Mouse (Mus musculus): Measurements from ENCODE around the gene Rbm6.

Rbm6 gene

GRCm38 (mm10) chr9:107873137-107873536, at the start of gene Rbm6:
Gene Rbm6 (minus strand): TSS chr9:107873237.
- DNase-seq (ENCODE audit: low spot score): no peak

- no peak for DNase-seq (ENCODE audit: low spot score)
Measured at GRCm38 (mm10) chr9:107919441-107919840, 46.4 kb upstream of the Rbm6 start.

- DNase-seq (ENCODE audit: low spot score): no peak
Measured at GRCm38 (mm10) chr9:107918884-107919283, 45.8 kb upstream of the Rbm6 start.

- no peak for DNase-seq (ENCODE audit: low spot score)
Measured at GRCm38 (mm10) chr9:107917895-107918608, 45.0 kb upstream of the Rbm6 start.

- no peak for DNase-seq (ENCODE audit: low spot score)
Measured at GRCm38 (mm10) chr9:107914764-107915420, 41.9 kb upstream of the Rbm6 start.

- DNase-seq (ENCODE audit: low spot score): peak; percentile 86
Measured at GRCm38 (mm10) chr9:107910025-107910769, 37.2 kb upstream of the Rbm6 start.

GRCm38 (mm10) chr9:107908410-107909158, 35.5 kb upstream of the Rbm6 start:
- peak; percentile 76 for DNase-seq (ENCODE audit: low spot score)

- DNase-seq (ENCODE audit: low spot score): peak; percentile 27
Measured at GRCm38 (mm10) chr9:107907801-107908120, 34.7 kb upstream of the Rbm6 start.

GRCm38 (mm10) chr9:107906967-107907800, 34.1 kb upstream of the Rbm6 start:
- no peak for DNase-seq (ENCODE audit: low spot score)

GRCm38 (mm10) chr9:107906252-107906966, 33.4 kb upstream of the Rbm6 start, which contains the start of gene Mst1r:
Gene Mst1r (plus strand): TSS chr9:107906873.
- DNase-seq (ENCODE audit: low spot score): peak; percentile 90

GRCm38 (mm10) chr9:107904726-107905125, 31.7 kb upstream of the Rbm6 start:
- DNase-seq (ENCODE audit: low spot score): peak; percentile 88

GRCm38 (mm10) chr9:107901627-107901914, 28.5 kb upstream of the Rbm6 start:
- no peak for DNase-seq (ENCODE audit: low spot score)

GRCm38 (mm10) chr9:107900840-107901626, 28.0 kb upstream of the Rbm6 start:
- DNase-seq (ENCODE audit: low spot score): peak; percentile 66

- DNase-seq (ENCODE audit: low spot score): no peak
Measured at GRCm38 (mm10) chr9:107899855-107900254, 26.8 kb upstream of the Rbm6 start.

GRCm38 (mm10) chr9:107898563-107898962, 25.5 kb upstream of the Rbm6 start:
- no peak for DNase-seq (ENCODE audit: low spot score)

- no peak for DNase-seq (ENCODE audit: low spot score)
Measured at GRCm38 (mm10) chr9:107891023-107891422, 18.0 kb upstream of the Rbm6 start.

GRCm38 (mm10) chr9:107890260-107890659, 17.2 kb upstream of the Rbm6 start:
- no peak for DNase-seq (ENCODE audit: low spot score)

GRCm38 (mm10) chr9:107888267-107888850, 15.3 kb upstream of the Rbm6 start:
- DNase-seq (ENCODE audit: low spot score): peak; percentile 24

GRCm38 (mm10) chr9:107887804-107888266, 14.8 kb upstream of the Rbm6 start, which contains the start of gene Mon1a:
Gene Mon1a (plus strand): TSS chr9:107888151.
- DNase-seq (ENCODE audit: low spot score): peak; percentile 89

Measured in urinary bladder, postnatal 14 days (tissue).